Mouse (Mus musculus) embryonic facial prominence, embryonic 13.5 days (tissue): ENCODE data around the gene Prim2. TPM values are rescaled to one million over a fixed set of nuclear protein-coding genes. Genes with fewer than 3 reads are reported as not detected.

ENCODE experiments used
- ATAC-seq: fragments of 200-750 bp; cut with Nextera tagmentation; 2 replicates; pipeline ENCODE4 v1.8.0; 2017; ENCODE audit warnings: low read depth; ENCODE audit not compliant: insufficient number of reproducible peaks, insufficient read depth, low FRiP score, low TSS enrichment
- H3K27ac ChIP-seq: fragments of 300-500 bp; sonication (generic); 2 replicates; pipeline ENCODE4 v1.5.1; 2015; ENCODE audit warnings: moderate library complexity, mild to moderate bottlenecking, inconsistent platforms
- H3K27me3 ChIP-seq: fragments of 300-500 bp; sonication (generic); 2 replicates; pipeline ENCODE4 v1.6.1; 2015; ENCODE audit warnings: mild to moderate bottlenecking, inconsistent platforms
- H3K36me3 ChIP-seq: fragments of 300-500 bp; sonication (generic); 2 replicates; pipeline ENCODE4 v1.6.1; 2015; ENCODE audit warnings: mild to moderate bottlenecking, inconsistent platforms
- H3K4me1 ChIP-seq: fragments of 300-500 bp; sonication (generic); 2 replicates; pipeline ENCODE4 v1.6.1; 2015; ENCODE audit warnings: inconsistent platforms
- H3K4me2 ChIP-seq: fragments of 300-500 bp; sonication (generic); 2 replicates; pipeline ENCODE4 v1.6.1; 2015; ENCODE audit warnings: moderate library complexity, mild to moderate bottlenecking, inconsistent platforms
- H3K4me3 ChIP-seq: fragments of 300-500 bp; sonication (generic); 2 replicates; pipeline ENCODE4 v1.5.1; 2015; ENCODE audit warnings: mild to moderate bottlenecking, inconsistent platforms
- H3K9ac ChIP-seq: fragments of 300-500 bp; sonication (generic); 2 replicates; pipeline ENCODE4 v1.6.1; 2015; ENCODE audit warnings: mild to moderate bottlenecking, inconsistent platforms
- H3K9me3 ChIP-seq: fragments of 300-500 bp; sonication (generic); 2 replicates; pipeline ENCODE4 v1.6.1; 2016; ENCODE audit warnings: inconsistent platforms
- WGBS: fragments of 180-500 bp; shearing (Covaris S2); methylation state at CpG from one replicate; pipeline ENCODE4 v1.1.7; 2015; ENCODE audit warnings: mixed read lengths; 5-methylcytosine and 5-hydroxymethylcytosine counted together
- polyA plus RNA-seq: library from polyadenylated mRNA; unstranded; fragments of >200 nt; fragmentation: Nextera tagmentation; extraction: Ambion mirVana; gene quantifications from 2 replicates; pipeline ENCODE4 v1.2.1, GENCODE M21; 2015

Gene Prim2
- polyA plus RNA-seq, 1 experiment from 2014 or later = 44.6 TPM

DNA sequence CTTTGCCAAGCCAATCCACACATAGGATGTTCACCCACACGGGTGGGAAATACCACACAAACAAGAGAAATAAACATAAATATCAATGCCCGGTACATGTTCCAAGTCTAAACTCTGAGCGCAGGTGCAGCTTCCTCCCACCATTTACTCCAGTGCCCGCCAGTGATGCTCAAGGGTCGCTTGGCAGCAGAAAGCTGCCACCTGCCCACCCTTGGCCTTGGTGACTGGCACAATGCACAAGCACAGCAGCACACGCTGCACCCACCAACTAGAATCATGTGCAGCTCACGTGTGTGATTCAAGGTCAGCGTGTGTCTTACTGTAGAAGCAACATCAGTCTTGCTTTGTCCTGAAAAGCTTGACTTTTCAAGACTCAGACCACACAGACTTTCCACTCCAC lies 199.4 kb downstream of the Prim2 start:
- Histone ChIP-seq H3K4me3 (no peak overlapping the region), H3K9me3 (no peaks in the 10 kb centered on the region), H3K4me1 (no peaks in the 10 kb centered on the region), H3K4me2 (no peak overlapping the region), H3K36me3 (no peaks in the 10 kb centered on the region), H3K27ac (no peak overlapping the region), H3K27me3 (no peaks in the 10 kb centered on the region), H3K9ac (no peak overlapping the region)
- ATAC-seq = no peak
- WGBS = 93% methylated on average over 8 of the region's 8 CpGs

DNA sequence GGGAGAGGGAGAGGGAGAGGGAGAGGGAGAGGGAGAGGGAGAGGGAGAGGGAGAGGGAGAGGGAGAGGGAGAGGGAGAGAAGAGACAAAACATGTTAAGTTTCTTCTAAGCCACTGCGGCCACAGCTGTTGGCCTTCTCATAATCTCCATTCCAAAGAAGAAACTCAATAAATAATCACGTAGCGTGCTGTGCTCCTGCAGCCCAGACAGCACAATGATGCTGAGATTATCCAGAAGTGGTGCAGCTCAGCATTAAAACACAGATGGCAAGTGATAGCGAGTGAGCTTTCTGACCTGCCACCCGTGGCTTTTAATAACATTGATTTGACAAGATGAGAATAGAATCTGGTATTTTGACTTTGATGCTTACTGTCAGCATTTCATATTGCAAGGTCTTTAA lies 205.4 kb downstream of the Prim2 start:
- Histone ChIP-seq H3K4me1 (no peaks in the 10 kb centered on the region), H3K9me3 (no peaks in the 10 kb centered on the region), H3K27me3 (no peaks in the 10 kb centered on the region), H3K36me3 (peaks cover 7% of the 10 kb centered on the region), H3K9ac (no peak overlapping the region), H3K4me2 (no peak overlapping the region), H3K27ac (no peak overlapping the region), H3K4me3 (no peak overlapping the region)
- ATAC-seq = no peak
- 74% methylated on average over 5 of the region's 5 CpGs for WGBS

DNA sequence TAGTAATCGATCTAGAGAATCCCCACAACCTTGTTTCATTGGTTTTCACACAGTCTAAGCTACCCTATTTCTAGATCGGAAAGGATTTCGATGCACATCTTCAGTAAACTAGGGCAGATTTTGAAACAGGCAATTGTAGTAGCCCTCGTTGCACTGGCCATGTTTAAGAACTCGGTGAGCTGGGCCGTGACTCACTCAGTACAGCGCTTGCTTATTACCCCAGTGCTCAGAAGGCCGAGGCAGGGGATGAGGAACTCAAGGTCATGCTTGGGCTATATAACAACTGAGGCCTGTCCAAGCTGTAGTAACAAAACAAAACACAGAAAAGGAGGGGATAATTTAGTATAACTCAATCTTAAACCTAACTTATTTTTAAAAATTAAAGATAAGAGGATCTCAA lies 208.9 kb downstream of the Prim2 start:
- H3K9ac ChIP-seq = no peak overlapping the region
- H3K27me3 ChIP-seq = no peaks in the 10 kb centered on the region
- H3K4me3 ChIP-seq = no peak overlapping the region
- H3K27ac ChIP-seq = no peak overlapping the region
- no peak for ATAC-seq
- no peaks in the 10 kb centered on the region for H3K4me1 ChIP-seq
- H3K36me3 ChIP-seq = peaks cover 7% of the 10 kb centered on the region
- no peaks in the 10 kb centered on the region for H3K9me3 ChIP-seq
- WGBS = 76% methylated on average over 8 of the region's 8 CpGs
- H3K4me2 ChIP-seq = no peak overlapping the region

DNA sequence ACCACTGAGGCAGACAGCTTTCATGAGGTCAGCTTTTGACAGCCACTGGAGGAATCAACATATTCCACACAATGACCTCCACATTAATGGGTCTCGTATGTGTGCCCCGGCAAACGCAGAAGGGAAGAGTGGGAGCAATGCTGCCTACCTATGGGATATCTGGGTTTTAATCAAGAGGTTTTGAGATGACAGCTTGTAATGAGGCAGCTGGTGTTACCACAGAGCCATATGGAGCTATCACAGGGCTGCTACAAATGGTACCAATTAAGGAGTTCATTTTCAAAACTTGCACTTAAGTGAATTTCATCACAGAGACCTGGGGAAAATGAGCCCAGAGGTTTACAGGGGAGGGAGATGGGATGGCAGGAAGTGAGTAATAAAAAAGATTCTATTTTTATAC lies 209.3 kb downstream of the Prim2 start:
- peaks cover 7% of the 10 kb centered on the region for H3K36me3 ChIP-seq
- WGBS = 51% methylated on average over 3 of the region's 3 CpGs
- ATAC-seq = no peak
- no peaks in the 10 kb centered on the region for H3K9me3 ChIP-seq
- H3K4me3 ChIP-seq = no peak overlapping the region
- H3K27ac ChIP-seq = no peak overlapping the region
- H3K27me3 ChIP-seq = no peaks in the 10 kb centered on the region
- no peak overlapping the region for H3K4me2 ChIP-seq
- no peak overlapping the region for H3K9ac ChIP-seq
- no peaks in the 10 kb centered on the region for H3K4me1 ChIP-seq

DNA sequence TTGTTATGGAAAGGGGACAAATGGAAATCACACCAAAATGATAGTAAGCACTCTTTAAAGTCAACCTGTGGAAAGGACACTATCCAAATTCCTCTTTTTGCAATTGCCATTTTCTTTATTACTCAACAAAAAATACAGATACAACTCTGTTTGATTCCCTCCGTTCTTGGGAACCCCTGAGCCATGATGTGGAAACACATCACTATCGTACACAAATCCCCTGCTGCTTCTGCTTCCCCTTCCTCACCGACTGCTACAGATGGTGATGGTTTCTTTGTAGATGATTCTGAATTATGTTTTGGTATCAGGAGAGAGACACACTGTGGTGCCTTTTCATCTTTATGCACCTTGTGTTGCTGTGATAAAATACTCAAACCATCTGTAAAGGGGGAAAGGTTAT lies 210.6 kb downstream of the Prim2 start:
- Histone ChIP-seq H3K4me1 (no peaks in the 10 kb centered on the region), H3K27me3 (no peaks in the 10 kb centered on the region), H3K9ac (no peak overlapping the region), H3K27ac (no peak overlapping the region), H3K4me3 (no peak overlapping the region), H3K4me2 (no peak overlapping the region), H3K9me3 (no peaks in the 10 kb centered on the region), H3K36me3 (peaks cover 7% of the 10 kb centered on the region)
- ATAC-seq = no peak
- 84% methylated on average over 3 of the region's 3 CpGs for WGBS

DNA sequence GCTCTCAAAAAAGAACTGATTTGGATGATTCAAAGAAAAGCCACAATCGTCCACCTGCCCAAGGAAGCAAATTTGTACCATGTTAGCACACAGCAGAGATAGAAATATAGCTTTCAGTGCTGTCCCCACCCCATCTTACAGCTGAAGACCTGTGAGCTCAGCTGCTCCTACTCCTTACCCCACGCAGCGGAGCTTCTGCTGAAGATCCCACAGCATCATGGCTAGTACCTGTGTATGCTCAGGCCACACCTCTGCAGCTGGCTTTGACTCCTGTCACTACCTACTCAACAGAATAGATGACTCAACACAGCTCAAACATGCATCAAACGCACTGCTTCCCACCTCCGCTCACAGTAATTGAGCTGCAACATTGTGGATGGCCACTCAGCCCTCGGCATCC lies 215.3 kb downstream of the Prim2 start:
- ATAC-seq = no peak
- Histone ChIP-seq H3K27me3 (no peaks in the 10 kb centered on the region), H3K4me2 (no peak overlapping the region), H3K4me3 (no peak overlapping the region), H3K9ac (no peak overlapping the region), H3K4me1 (no peaks in the 10 kb centered on the region), H3K9me3 (no peaks in the 10 kb centered on the region), H3K36me3 (peaks cover 4% of the 10 kb centered on the region; the same call in 1 of the 2 replicates), H3K27ac (no peak overlapping the region)
- 92% methylated on average over 6 of the region's 6 CpGs for WGBS

DNA sequence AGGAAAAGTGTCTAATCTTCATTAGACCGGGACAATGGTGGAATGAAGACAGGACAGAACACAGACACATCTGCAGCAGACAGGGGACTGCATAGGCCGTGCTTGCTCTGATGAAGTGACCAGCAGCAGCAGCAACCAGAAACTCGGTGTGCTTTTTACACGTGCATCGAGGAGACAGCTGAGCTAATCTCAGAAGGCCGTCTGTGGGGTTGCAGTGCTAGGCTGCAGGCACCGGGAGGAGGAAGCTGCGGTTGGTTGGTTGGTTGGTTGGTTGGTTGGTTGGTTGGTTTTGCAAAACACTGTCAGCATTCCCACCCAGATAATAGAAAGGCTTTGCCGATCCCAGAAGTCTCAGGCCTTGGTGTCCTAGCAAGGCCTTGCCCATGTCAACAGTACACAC lies 216.3 kb downstream of the Prim2 start:
- H3K4me2 ChIP-seq = no peak overlapping the region
- no peaks in the 10 kb centered on the region for H3K27me3 ChIP-seq
- no peaks in the 10 kb centered on the region for H3K4me1 ChIP-seq
- H3K27ac ChIP-seq = no peak overlapping the region
- H3K9ac ChIP-seq = no peak overlapping the region
- H3K36me3 ChIP-seq = peaks cover 4% of the 10 kb centered on the region; the same call in 1 of the 2 replicates
- H3K4me3 ChIP-seq = no peak overlapping the region
- H3K9me3 ChIP-seq = no peaks in the 10 kb centered on the region
- WGBS = 88% methylated on average over 9 of the region's 9 CpGs
- no peak for ATAC-seq

DNA sequence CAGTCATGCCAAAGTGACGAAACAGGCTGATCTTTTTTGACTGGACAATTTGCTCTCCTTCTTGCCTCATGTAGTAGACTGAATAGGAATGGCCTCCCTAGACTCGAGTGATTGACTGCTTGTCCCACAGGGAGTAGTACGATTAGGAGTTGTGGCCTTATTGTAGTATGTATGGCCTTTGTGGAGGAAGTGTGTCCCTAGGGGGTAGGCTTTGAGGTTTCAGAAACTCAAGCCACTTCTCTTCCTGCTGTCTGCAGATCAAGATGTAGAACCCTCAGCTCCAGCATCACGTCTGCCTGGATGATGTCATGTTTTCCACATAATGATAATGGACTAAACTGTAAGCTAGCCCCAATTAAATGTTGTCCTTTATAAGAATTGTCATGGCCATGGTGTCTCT lies 222.4 kb downstream of the Prim2 start:
- Histone ChIP-seq H3K9ac (no peak overlapping the region), H3K27me3 (no peaks in the 10 kb centered on the region), H3K9me3 (no peaks in the 10 kb centered on the region), H3K4me2 (no peak overlapping the region), H3K36me3 (no peaks in the 10 kb centered on the region), H3K4me3 (no peak overlapping the region), H3K4me1 (no peaks in the 10 kb centered on the region), H3K27ac (no peak overlapping the region)
- ATAC-seq = no peak
- 87% methylated on average over 4 of the region's 4 CpGs for WGBS

DNA sequence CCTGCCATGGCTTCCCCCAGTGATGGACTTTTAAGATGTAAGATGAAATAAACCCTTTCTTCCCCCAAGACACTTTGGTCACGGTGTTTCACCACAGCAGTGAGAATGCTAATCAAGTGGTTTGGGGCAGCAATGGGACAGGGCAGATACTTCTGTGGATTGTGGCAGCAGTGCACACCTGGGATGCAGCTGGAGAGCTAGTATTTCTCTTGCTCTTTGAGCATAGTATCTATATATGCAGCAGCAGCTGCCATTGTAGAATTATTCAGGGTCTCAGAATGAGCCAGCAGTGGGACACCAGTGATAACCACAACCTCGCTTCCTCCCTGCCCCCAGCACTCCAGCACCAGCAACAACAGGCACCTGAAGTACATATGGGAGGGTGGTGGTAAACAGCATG lies 233.4 kb downstream of the Prim2 start:
- no peaks in the 10 kb centered on the region for H3K27me3 ChIP-seq
- no peak overlapping the region for H3K27ac ChIP-seq
- ATAC-seq = no peak
- WGBS = 85% methylated on average over 2 of the region's 2 CpGs
- no peak overlapping the region for H3K9ac ChIP-seq
- H3K9me3 ChIP-seq = no peaks in the 10 kb centered on the region
- no peak overlapping the region for H3K4me2 ChIP-seq
- H3K4me1 ChIP-seq = no peaks in the 10 kb centered on the region
- H3K4me3 ChIP-seq = no peak overlapping the region
- no peaks in the 10 kb centered on the region for H3K36me3 ChIP-seq

Other genes with a start within 250 kb of the Prim2 start
- 37.7 and 38.0 TPM in 2 replicates for gene Rab23, start 50.1 kb upstream of the Prim2 start, polyA plus RNA-seq
- gene Bag2, start 88.0 kb upstream of the Prim2 start, polyA plus RNA-seq = 40.5 and 40.7 TPM in 2 replicates
- gene Zfp451, start 144.8 kb upstream of the Prim2 start, polyA plus RNA-seq = 28.5 and 31.4 TPM in 2 replicates
- gene Bend6, start 238.0 kb upstream of the Prim2 start, polyA plus RNA-seq = 1.8 and 2.3 TPM in 2 replicates
- gene Dst, start 238.4 kb upstream of the Prim2 start, polyA plus RNA-seq = 24.5 and 26.4 TPM in 2 replicates